Mouse (Mus musculus) right cerebral cortex, postnatal 10 days (tissue): ENCODE data around the gene Gm20388.
A peak's percentile ranks its signal among the peaks of the same experiment; 100 is the strongest.

Experiments used
- DNase-seq, 2 experiments: peaks; one replicate each; pipeline ENCODE4 v3.0.0; 2021; ENCODE audit warnings: low spot score in 2 of 2

Gm20388 gene

DNA sequence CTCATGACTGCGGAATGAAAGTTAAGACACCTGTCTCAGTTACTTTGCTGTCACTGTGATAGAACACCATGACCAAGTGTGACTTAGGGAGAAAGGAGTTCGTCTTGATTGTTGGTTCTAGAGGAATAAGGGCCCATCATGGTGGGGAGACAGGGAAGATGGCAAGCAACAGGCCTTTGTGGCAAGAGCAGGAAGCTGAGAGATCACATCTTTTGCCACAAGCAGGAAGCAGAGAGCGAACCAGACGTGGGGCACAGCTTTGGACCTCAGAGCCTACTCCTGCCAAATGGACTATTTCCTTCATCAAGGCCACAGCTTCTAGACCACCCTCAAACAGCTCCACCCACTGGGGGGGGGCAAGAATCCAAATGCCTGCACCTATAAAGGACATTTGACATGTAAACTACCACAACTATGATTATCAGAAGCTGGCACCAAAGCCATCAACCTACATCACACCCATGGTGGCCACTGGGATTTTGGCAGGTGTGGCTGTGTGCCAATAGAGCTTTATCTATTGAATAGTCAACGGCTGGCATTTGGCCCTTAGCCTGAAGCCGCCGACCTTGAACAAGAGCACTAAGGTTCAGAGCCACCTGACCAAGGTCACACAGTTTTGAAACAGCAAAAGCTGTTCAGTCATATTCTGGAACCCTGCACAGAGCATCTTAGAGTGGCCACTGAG, 2854.3 kb downstream of the Gm20388 start:
- no peak for DNase-seq

DNA sequence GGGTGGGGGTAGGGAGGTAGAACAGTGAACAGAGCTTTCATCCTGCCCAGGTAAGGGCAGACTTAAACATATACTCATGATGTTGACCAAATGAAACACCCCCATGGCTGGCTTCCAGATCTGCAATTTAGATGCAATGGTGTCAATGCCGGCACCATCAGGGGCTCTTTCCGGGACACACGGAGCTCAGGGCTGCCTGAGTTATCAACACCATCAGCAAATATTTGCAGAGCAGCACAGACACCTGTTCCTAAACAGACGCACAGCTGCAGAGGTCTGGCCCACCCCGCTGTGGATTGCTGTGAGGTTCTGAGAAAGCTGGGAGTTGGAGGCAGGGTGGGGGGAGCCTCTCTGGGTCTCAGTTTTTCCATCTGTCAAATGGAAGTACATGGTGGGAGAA, 2855.5 kb downstream of the Gm20388 start:
- no peak for DNase-seq

DNA sequence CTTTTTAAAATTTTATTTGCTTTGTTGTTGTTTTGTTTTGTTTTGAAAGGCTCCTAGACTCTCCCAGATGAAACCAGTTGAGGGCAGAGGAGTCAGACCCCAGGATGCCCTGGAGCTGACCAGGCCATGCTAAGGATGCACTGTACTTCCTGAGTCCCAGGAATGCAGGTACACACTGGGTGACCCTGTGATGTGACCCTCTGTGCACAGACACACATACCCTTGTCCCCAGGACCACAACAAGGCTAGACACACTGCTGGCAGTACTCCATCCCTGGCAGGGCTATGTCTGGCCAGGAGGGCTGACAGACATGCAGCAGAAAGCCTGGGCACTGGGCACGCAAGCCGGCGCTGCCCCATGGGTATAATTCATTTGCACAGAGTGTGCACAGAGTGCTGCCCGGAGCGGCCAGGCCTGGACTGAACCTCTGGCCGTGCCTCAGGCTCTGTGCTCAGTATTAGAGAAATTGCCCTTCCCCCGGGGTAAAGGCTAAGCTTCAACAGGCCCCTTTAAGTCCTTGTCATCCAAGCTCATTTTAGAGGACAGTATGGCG, 2856.1 kb downstream of the Gm20388 start:
- no peak for DNase-seq

DNA sequence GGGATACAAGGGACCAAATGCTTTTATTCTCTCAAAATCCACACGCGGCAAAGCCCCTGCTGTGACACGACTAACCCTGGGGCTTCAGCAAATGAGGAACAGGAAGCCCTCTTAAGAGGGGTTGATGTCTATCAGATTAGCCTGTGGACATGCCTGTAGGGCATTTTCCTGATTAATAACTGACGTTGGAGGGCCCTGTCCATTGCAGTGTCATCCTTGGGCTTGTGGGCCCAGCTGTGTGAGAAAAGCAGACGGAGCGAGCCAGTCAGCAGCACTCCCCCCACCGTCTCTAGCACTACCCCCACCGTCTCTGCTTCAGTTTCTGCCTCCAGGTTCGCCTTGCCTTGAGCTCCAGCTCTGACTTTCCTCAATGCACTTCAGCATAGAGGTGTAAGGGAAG, 2856.6 kb downstream of the Gm20388 start:
- no peak for DNase-seq

DNA sequence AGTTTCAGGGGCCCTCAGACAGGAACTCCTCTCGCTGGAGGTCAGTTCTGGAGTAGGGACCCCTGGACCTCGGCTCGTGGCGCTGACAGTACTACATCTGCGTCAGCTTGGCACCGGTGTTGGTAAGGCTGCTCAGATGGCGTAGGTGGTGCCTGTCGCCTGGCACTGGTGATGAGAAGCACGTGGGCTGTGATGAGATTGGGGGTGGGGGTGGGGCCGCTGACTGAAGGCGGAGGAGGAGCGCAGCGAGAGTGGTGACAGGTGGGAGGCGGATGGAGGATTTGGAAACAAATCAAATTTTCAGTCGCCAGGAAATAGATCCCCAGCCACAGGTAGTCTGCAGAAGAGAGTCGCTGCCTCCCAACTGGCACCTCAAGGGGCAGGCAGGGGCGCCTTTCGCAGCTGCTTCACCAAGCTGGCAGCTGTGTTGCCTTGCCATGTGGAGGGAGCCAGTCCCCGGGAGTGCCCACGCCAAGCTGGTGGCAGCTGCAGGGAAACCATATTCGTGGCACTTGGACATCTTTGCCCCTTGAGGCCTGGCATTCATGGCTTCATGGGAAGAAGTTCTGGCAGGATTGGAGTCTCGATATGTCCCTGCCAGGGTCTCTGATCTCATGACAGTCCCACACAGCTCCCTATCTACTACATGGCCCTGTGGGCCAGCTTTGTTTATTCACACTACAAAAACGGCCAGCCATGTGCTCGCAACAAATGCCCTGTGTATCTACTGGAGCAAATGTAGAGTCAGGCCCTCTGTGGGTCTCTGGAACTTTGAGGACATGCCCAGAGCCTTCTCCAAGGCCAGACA, 2858.8 kb downstream of the Gm20388 start:
- DNase-seq: peak; percentile 76 to 85

GRCm38 (mm10) chr8:122772431-122773060, 2861.9 kb downstream of the Gm20388 start:
- no peak for DNase-seq

GRCm38 (mm10) chr8:122775285-122776155, 2864.9 kb downstream of the Gm20388 start, which contains the start of gene Acsf3:
Acsf3 (plus strand) TSS chr8:122775486.
- DNase-seq: peak; percentile 76

DNA sequence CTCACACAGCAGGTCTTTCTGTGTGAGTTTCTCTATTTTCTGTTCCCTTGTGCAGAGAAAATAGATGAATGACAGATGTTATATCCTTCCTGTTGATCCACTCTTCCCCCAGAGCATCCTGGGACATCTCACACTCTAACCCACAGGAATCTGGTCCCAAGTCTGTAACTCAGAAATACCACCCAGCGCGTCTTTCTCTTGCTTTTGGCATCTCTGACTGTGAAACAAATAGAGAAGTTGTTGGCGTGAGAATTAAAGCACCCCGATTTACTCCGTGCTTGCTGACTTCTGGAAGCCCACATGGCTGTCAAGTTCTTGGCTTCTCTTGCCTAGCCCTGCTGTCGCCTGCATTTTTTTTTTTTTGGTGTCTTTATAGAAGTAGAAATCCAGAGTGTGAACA, 2867.1 kb downstream of the Gm20388 start:
- DNase-seq: no peak

DNA sequence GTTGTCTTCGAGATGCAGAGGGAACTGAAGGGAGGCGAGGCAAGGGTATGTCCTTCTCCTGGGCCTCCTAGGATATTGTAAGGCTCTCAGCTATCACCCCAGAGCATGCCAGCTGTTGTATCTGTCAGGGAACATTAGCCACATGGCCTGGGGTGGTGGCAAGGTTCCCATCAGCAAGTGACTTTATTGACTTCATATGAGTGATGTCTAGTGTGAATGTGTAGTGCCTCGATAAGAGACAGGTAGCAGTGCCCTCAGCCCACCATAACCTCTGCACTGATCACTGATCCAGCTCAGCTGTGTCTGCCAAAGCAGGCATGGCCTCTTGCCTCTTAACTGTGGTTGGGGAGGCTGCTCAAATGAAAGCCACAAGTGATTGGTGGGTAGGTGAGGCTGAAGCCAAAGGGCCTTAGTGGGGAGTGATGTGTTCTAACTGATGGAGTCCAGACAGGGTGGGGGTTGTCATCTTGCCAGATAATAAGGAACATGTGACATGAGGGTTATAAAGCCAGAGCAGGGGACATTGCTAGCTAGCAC, 2868.1 kb downstream of the Gm20388 start:
- no peak for DNase-seq

DNA sequence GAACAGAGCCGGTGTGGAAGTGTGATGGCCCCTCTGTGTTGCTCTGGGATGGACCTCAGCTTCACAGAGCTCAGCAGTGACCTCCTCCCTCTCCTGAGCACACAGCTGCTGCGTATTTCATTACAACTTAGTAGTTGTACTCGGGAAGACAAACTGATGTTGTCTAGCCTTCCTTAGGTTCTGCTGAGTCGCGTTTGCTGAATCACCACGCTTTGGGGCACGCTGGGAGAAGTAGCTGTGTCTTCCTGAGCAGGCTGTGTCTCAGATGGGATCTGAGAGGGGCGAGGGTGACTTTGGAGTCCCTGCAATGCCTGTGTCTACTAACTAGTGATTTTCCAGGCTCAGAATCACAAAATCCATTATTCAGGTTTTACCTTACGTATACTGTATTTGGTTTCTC, 2868.6 kb downstream of the Gm20388 start:
- no peak for DNase-seq

DNA sequence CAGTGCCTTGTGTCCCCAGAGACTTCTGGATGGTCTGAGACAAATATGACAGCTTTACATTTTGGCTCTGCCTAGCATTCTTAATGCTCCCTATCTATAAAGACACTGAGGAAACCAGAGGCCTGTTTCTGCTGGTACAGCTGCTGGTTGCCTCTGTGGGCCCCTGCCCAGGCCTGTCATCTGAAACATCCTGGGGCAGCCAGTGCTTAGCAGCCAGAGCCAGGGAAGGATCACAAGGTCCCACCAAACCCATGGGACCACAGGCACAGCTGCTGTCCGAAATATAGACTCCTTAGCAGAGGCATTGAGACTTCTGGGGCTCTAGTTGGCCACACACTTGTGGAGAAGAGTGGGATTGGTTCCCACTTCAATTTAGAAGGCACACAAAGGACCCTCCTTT, 2874.1 kb downstream of the Gm20388 start:
- DNase-seq: no peak

DNA sequence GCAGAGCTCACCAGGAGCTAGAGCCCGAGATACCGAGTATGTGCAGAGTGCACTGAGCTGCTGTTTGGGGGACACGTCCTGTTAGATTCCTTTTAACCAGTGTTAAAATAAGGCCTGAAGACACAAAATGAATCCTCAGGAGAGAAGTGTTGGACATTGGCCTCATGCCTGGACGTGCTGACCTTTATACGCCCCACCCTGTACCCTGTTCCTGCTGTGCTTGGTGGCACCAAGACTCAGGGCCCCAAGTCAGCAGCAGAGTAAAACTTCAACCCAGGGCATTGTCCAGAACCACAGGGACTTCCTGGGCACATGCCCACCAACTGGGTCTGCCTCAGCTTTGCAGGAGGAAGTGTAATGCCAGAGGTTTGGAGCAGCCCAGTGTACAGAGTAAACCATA, 2879.2 kb downstream of the Gm20388 start:
- DNase-seq: no peak

DNA sequence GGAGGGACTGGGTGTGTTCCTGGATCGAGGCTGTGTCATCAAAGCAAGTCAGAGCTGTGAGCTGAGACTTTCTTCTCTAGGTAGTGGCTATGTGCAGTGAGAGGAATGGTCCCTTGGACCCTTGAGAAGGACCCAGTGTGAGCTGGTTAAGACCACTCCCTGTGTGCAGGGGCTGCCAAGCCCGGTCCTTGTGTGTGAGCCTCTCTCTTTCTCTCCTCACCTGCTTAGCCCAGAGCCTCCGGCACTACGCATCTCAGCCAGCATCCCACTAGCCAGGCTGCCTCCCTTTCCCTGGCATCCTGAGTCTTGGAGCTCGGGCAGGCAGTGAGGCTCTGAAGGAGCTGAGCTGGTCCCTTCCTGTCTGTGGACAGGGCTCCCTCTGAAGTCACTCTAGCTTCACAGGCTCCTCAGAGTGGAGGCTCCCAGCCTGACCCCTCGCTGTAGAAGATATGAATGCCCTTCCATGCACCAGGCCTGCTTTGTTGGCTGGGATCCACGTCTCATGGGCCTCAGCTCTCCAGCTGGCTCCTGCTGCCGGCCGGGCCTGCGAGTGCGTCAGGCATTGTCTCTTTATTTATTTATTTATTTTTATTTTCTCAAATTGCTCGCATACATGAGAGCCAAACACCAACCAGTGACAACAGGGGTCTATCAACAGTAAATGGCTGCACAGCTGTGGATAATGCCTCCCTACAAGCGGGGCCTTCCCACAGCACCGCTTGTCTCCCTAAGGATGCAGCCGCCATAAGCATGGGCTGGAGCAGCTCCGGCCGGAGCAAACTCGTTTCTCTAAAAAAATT, 2882.9 kb downstream of the Gm20388 start:
- DNase-seq: peak; percentile 63 to 69

- DNase-seq: no peak
Observed at GRCm38 (mm10) chr8:122794175-122794454, 2883.5 kb downstream of the Gm20388 start.

- peak; percentile 42 to 58 for DNase-seq
Observed at GRCm38 (mm10) chr8:122803906-122804761, 2893.5 kb downstream of the Gm20388 start.

DNA sequence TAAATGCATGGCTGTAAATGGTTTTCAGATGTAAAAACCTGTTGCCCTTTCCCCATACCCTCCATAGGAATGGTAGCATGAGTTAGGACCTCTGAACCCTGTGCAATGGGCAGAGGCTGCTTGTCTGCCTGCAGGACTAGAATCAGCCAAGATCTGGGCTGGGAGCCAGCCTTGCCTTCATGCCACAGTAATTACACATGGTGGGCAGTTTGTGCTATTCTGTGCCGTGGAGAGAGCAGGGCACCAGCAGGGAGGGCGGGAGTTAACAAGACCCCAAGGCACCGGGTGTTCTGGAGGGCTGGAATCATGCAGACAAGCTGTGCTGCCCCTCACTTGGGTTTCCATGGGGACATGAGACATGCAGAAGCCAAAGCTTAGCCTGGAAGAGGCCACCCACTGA, 2894.7 kb downstream of the Gm20388 start:
- peak; percentile 70 to 73 for DNase-seq

- no peak for DNase-seq
Observed at GRCm38 (mm10) chr8:122806956-122807538, 2896.4 kb downstream of the Gm20388 start.

GRCm38 (mm10) chr8:122807907-122808306, 2897.3 kb downstream of the Gm20388 start:
- DNase-seq: peak; percentile 42 to 44

- DNase-seq: no peak
Observed at GRCm38 (mm10) chr8:122810376-122810775, 2899.7 kb downstream of the Gm20388 start.
